Mouse (Mus musculus) kidney, embryonic 16.5 days (tissue): ENCODE results near the gene Gm26992. TPM values are rescaled to one million over a fixed set of nuclear protein-coding genes. Genes with fewer than 3 reads are reported as not detected.

Experiments used
- ATAC-seq: fragments of 200-750 bp; cut with Nextera tagmentation; 2 replicates; pipeline ENCODE4 v1.8.0; 2017; ENCODE audit warnings: moderate TSS enrichment; ENCODE audit not compliant: low FRiP score, low TSS enrichment
- H3K27ac ChIP-seq: fragments of 300-500 bp; sonication (generic); 2 replicates; pipeline ENCODE4 v1.5.1; 2014; ENCODE audit warnings: low read length
- H3K27me3 ChIP-seq: fragments of 300-500 bp; sonication (generic); 2 replicates; pipeline ENCODE4 v1.6.1; 2014; ENCODE audit warnings: low read length, control low read depth, mixed read lengths; ENCODE audit not compliant: insufficient read depth
- H3K36me3 ChIP-seq: fragments of 300-500 bp; sonication (generic); 2 replicates; pipeline ENCODE4 v1.6.1; 2014; ENCODE audit warnings: low read length, control low read depth, mixed read lengths; ENCODE audit not compliant: insufficient read depth
- H3K4me1 ChIP-seq: fragments of 300-500 bp; sonication (generic); 2 replicates; pipeline ENCODE4 v1.6.1; 2014; ENCODE audit warnings: low read length, control low read depth, mixed read lengths; ENCODE audit not compliant: insufficient read depth
- H3K4me2 ChIP-seq: fragments of 300-500 bp; sonication (generic); replicated peaks from 2 replicates; pipeline ENCODE4 v1.6.1; 2014; ENCODE audit warnings: low read depth, low read length
- H3K4me3 ChIP-seq: fragments of 300-500 bp; sonication (generic); 2 replicates; pipeline ENCODE4 v1.5.1; 2014; ENCODE audit warnings: mild to moderate bottlenecking, low read length
- H3K9ac ChIP-seq: fragments of 300-500 bp; sonication (generic); replicated peaks from 2 replicates; pipeline ENCODE4 v1.6.1; 2014; ENCODE audit warnings: low read length
- H3K9me3 ChIP-seq: fragments of 300-500 bp; sonication (generic); 2 replicates; pipeline ENCODE4 v1.6.1; 2016; ENCODE audit warnings: low read length, control low read depth
- WGBS: fragments of 180-500 bp; shearing (Covaris S2); extraction: QIAGEN DNeasy Blood & Tissue Kit; methylation state at CpG from one replicate; pipeline ENCODE4 v1.1.7; 2014; 5-methylcytosine and 5-hydroxymethylcytosine counted together
- polyA plus RNA-seq: library from polyadenylated mRNA; unstranded; fragments of >200 nt; fragmentation: Nextera tagmentation; extraction: Ambion mirVana; gene quantifications from 2 replicates; pipeline ENCODE4 v1.2.1, GENCODE M21; 2015

Gene Gm26992
- polyA plus RNA-seq, 1 experiment from 2014 or later, result not detected

DNA sequence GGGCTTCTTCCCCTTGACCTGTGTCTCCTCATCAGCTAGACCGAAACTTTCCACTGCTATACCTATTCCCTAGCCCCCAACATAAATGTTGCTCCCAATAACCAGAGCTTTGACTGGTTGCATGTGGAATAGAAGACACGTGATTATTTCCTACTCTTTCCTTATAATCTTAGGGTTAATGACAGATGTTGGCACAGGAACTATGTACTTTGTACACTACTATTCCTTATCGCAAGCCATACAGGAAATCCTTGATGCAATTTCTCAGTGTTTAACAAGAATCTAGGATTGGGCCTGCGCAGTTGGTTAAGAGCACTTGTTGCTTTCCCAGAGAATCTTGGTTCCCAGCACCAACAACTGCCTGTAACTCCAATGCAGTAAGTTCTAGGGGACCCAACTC, 86.4 kb downstream of the Gm26992 start:
- Histone ChIP-seq H3K27me3 (no peaks in the 10 kb centered on the region), H3K27ac (no peak overlapping the region), H3K4me1 (no peaks in the 10 kb centered on the region), H3K36me3 (0 out of 2 replicates have a peak, but pooled peaks cover 9% of the 10 kb centered on the region), H3K4me2 (no peak overlapping the region), H3K9me3 (no peaks in the 10 kb centered on the region), H3K4me3 (no peak overlapping the region), H3K9ac (no peak overlapping the region)
- no peak for ATAC-seq
- WGBS, result 92% methylated on average over 4 of the region's 4 CpGs

DNA sequence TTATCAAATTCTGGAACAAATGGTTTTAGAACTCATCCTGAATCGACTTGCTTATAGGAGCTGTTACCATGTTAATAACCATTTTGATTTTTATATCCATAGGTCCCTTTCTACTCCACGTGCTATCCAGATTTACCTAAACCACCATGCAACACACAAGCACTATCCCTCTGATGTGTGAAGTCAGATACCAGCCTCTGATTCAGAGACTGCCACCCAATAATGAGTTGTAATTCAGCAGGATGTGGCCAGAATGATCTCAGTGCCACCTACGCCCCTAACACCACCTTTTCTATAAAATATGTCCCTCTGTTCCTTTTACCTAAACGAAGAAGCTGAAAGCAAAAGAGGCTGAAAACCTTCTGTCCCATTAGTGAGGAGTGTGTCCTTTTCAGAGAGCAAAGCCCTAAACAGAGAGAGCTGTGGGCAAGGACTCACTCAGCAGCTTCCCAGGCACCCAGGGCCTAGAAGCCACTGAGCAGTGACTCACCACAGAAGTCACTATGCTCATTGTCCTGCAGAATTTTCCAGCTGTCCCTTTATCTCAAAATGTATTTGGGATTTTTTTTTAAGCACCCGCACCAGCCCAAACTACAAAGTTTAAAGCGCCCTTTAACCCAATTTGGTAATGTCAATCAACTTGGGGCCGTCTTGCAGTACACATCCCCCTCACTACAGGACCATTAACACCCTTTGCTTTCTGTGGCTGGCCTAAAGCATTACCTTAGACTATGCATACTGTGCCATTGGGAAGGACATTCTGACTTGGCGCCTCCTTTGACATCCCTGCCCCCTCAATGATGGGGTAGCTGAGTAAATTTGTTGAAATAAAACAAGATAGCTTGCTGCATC, 87.6 kb downstream of the Gm26992 start:
- no peaks in the 10 kb centered on the region for H3K9me3 ChIP-seq
- 0 out of 2 replicates have a peak, but pooled peaks cover 5% of the 10 kb centered on the region for H3K36me3 ChIP-seq
- H3K4me2 ChIP-seq, result no peak overlapping the region
- H3K4me1 ChIP-seq, result no peaks in the 10 kb centered on the region
- WGBS, result 79% methylated on average over 8 of the region's 8 CpGs
- ATAC-seq, result no peak
- H3K27me3 ChIP-seq, result no peaks in the 10 kb centered on the region
- no peak overlapping the region for H3K4me3 ChIP-seq
- no peak overlapping the region for H3K27ac ChIP-seq
- H3K9ac ChIP-seq, result no peak overlapping the region

DNA sequence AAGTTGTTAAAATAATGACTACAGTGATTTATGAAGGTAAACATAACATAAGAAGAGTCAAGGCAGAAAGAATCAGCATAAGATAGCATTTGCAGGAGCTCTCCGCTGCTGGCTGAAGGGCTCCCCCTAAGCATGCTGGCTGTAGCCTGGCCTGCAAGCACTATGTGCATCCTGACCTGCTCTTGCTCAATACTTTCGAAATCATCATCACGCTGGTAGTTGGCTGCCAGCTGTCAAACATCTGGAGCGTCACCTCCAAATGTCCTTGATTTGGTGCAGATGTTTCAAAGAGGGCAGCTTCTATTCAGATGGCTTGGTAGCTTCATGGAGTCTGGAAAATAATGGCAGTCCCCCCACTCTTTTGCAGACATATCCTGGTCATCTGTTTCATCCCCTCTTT, 93.0 kb downstream of the Gm26992 start:
- no peaks in the 10 kb centered on the region for H3K36me3 ChIP-seq
- ATAC-seq, result no peak
- H3K9me3 ChIP-seq, result no peaks in the 10 kb centered on the region
- H3K4me3 ChIP-seq, result no peak overlapping the region
- no peak overlapping the region for H3K27ac ChIP-seq
- H3K27me3 ChIP-seq, result no peaks in the 10 kb centered on the region
- no peak overlapping the region for H3K4me2 ChIP-seq
- H3K4me1 ChIP-seq, result no peaks in the 10 kb centered on the region
- 57% methylated on average over 4 of the region's 4 CpGs for WGBS
- H3K9ac ChIP-seq, result no peak overlapping the region

DNA sequence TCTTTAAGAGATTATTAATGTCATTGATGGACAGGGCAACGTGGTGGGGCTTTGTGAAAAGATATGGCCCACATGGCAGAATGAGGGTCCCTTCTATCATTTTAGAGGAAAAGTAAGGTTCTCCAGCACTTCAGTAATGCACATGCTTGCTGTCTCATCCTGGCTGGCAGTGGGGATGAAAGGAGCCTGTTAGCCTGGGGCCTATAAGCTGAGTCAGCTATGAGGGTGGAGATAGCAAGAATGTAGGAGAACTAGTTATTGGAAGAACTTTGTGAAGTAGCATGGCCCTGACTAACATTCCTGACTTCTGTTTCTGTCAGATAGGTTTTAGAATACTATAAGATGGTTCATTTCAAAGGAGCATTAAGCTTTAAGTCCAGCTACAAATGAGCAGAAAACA, 93.5 kb downstream of the Gm26992 start:
- H3K9me3 ChIP-seq, result no peaks in the 10 kb centered on the region
- no peak overlapping the region for H3K4me2 ChIP-seq
- H3K9ac ChIP-seq, result no peak overlapping the region
- no peaks in the 10 kb centered on the region for H3K36me3 ChIP-seq
- H3K27me3 ChIP-seq, result no peaks in the 10 kb centered on the region
- H3K27ac ChIP-seq, result no peak overlapping the region
- H3K4me1 ChIP-seq, result no peaks in the 10 kb centered on the region
- WGBS, result 77% methylated on average over 1 of the region's 1 CpGs
- H3K4me3 ChIP-seq, result no peak overlapping the region
- no peak for ATAC-seq

DNA sequence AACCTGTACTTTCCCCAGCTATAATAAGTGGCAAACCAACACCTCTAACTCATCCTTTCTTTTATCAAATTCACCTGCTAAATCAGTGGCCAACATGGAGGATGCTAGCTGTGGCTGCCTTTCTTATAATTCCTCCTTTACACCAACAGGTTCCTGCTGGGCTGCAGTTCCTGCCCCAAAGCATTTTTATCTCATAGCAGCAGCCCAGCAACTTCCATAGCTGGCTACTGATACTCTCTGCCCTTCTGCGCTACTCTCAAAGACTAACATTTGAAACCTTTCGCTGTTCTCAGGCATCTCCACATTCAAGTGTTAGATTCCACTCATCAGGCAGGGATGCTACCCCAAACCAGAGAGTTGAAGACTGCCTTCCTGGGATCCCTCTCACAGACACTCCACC, 97.0 kb downstream of the Gm26992 start:
- no peak for ATAC-seq
- Histone ChIP-seq H3K27me3 (no peaks in the 10 kb centered on the region), H3K9ac (no peak overlapping the region), H3K9me3 (no peaks in the 10 kb centered on the region), H3K4me3 (no peak overlapping the region), H3K4me1 (no peaks in the 10 kb centered on the region), H3K27ac (no peak overlapping the region), H3K4me2 (no peak overlapping the region), H3K36me3 (no peaks in the 10 kb centered on the region)
- 92% methylated on average over 2 of the region's 2 CpGs for WGBS

DNA sequence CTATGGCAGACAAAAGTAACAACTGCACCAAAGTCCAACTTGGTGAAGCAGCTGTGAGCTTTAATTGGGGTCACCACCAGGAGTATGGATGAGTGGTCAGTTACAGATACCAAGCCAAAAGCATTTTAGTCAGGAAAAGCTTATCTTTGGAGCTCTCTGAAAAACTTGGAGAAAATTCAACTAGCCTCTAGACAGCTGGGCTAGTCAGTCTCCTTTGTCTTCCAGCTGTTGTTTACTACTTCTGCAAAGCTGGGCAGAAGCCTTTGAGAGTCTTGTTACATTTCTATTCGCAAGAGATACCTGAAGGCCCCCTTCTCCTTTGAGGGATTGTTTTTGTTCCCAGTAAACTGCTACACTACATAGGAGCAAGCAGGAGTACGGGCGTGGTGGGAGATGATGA, 97.7 kb downstream of the Gm26992 start:
- no peak overlapping the region for H3K4me3 ChIP-seq
- no peak overlapping the region for H3K9ac ChIP-seq
- H3K4me1 ChIP-seq, result no peaks in the 10 kb centered on the region
- 70% methylated on average over 3 of the region's 3 CpGs for WGBS
- H3K27me3 ChIP-seq, result no peaks in the 10 kb centered on the region
- no peak for ATAC-seq
- no peak overlapping the region for H3K4me2 ChIP-seq
- no peaks in the 10 kb centered on the region for H3K9me3 ChIP-seq
- H3K36me3 ChIP-seq, result no peaks in the 10 kb centered on the region
- H3K27ac ChIP-seq, result no peak overlapping the region

DNA sequence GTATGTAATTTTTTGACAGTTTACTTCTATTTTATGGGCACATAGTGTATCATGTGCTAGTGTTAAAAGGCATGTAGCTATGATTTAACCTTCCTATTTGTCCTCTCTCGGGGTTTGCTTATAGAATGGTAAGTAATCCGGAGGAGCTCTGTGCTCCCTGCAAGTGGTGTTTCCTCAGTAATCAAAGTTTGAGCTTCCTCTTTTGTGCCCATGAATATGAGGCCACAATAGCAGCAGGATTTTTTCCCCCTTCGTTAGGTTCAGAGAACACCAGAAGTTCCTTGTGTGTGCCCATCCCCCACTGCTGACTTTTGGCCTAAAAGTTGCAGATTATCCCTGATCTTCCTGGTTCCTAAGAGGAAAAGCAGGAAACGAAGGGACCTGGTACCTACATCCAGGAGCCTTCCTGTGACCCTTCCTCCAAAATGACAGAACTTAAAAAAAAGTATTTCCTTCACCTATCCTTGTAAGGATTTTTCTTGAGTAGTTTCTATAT, 99.5 kb downstream of the Gm26992 start:
- H3K27me3 ChIP-seq, result no peaks in the 10 kb centered on the region
- H3K4me1 ChIP-seq, result no peaks in the 10 kb centered on the region
- WGBS, result 72% methylated on average over 4 of the region's 4 CpGs
- H3K9ac ChIP-seq, result no peak overlapping the region
- no peak overlapping the region for H3K4me3 ChIP-seq
- no peak overlapping the region for H3K4me2 ChIP-seq
- no peaks in the 10 kb centered on the region for H3K9me3 ChIP-seq
- no peak for ATAC-seq
- H3K36me3 ChIP-seq, result no peaks in the 10 kb centered on the region
- no peak overlapping the region for H3K27ac ChIP-seq

DNA sequence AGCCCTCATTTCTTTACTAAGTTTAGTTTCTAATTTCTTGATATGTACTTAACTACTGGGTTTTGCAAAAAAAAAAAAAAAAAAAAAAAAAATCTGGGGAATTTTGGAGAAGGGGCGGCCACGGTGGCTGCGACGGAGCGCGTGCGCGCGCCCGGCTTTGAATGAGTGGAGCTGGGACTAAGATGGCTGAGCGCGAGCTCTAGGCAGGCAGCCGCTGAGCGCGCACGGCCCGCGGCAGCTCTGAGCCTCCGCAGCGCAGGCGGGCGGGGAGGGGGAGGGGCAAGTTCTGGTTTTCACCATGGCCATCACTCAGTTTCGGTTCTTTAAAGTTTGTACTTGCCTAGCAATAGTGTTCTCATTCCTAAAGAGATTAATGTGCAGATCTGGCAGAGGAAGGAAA, 107.4 kb downstream of the Gm26992 start:
- peak overlapping the region; percentile 57 for H3K4me2 ChIP-seq
- peak overlapping the region; percentile 53 for H3K9ac ChIP-seq
- H3K4me3 ChIP-seq, result peak overlapping the region; percentile 35
- no peaks in the 10 kb centered on the region for H3K9me3 ChIP-seq
- H3K27ac ChIP-seq, result no peak overlapping the region
- H3K27me3 ChIP-seq, result no peaks in the 10 kb centered on the region
- 0 out of 2 replicates have a peak, but pooled peaks cover 9% of the 10 kb centered on the region for H3K4me1 ChIP-seq
- WGBS, result under 1% methylated on average over 23 of the region's 23 CpGs
- peak; percentile 92 for ATAC-seq
- H3K36me3 ChIP-seq, result no peaks in the 10 kb centered on the region
